Mouse (Mus musculus) kidney, postnatal 0 days (tissue): ENCODE data around the gene Tubgcp6. TPM values are rescaled to one million over a fixed set of nuclear protein-coding genes. Genes with fewer than 3 reads are reported as not detected.

Source experiments
- ATAC-seq: fragments of 200-750 bp; cut with Nextera tagmentation; replicated peaks from 2 replicates; pipeline ENCODE4 v1.8.0; 2017; ENCODE audit warnings: low read depth, moderate number of reproducible peaks, moderate TSS enrichment, moderate library complexity; ENCODE audit not compliant: low FRiP score
- DNase-seq: peaks from one replicate; pipeline ENCODE4 v3.0.0-alpha.2; 2016; ENCODE audit warnings: low spot score
- H3K27ac ChIP-seq: fragments of 300-500 bp; sonication (generic); 2 replicates; pipeline ENCODE4 v1.5.1; 2014; ENCODE audit warnings: mild to moderate bottlenecking
- H3K27me3 ChIP-seq: fragments of 300-500 bp; sonication (generic); 2 replicates; pipeline ENCODE4 v1.6.1; 2014; ENCODE audit warnings: low read length, mixed read lengths; ENCODE audit not compliant: insufficient read depth
- H3K36me3 ChIP-seq: fragments of 300-500 bp; sonication (generic); 2 replicates; pipeline ENCODE4 v1.6.1; 2014; ENCODE audit warnings: low read length, mixed read lengths; ENCODE audit not compliant: insufficient read depth
- H3K4me1 ChIP-seq: fragments of 300-500 bp; sonication (generic); replicated peaks from 2 replicates; pipeline ENCODE4 v1.6.1; 2014; ENCODE audit warnings: antibody characterized with exemption, low read length, mixed read lengths; ENCODE audit not compliant: insufficient read depth
- H3K4me2 ChIP-seq: fragments of 300-500 bp; sonication (generic); 2 replicates; pipeline ENCODE4 v1.6.1; 2014; ENCODE audit warnings: mild to moderate bottlenecking, low read length, moderate library complexity, mixed read lengths
- H3K4me3 ChIP-seq: fragments of 300-500 bp; sonication (generic); replicated peaks from 2 replicates; pipeline ENCODE4 v1.5.1; 2014; ENCODE audit warnings: low read depth, low read length
- H3K9ac ChIP-seq: fragments of 300-500 bp; sonication (generic); 2 replicates; pipeline ENCODE4 v1.6.1; 2014; ENCODE audit warnings: low read depth, low read length
- H3K9me3 ChIP-seq: fragments of 300-500 bp; sonication (generic); replicated peaks from 2 replicates; pipeline ENCODE4 v1.6.1; 2016; ENCODE audit warnings: low read length, inconsistent platforms, mixed read lengths
- CTCF ChIP-seq: IDR thresholded peaks from 2 replicates; pipeline ENCODE4 v1.5.1; 2016; ENCODE audit warnings: antibody characterized with exemption, low read depth, mild to moderate bottlenecking, moderate library complexity
- WGBS: fragments of 180-500 bp; shearing (Covaris S2); extraction: QIAGEN DNeasy Blood & Tissue Kit; methylation state at CpG from one replicate; pipeline ENCODE4 v1.1.7; 2014; 5-methylcytosine and 5-hydroxymethylcytosine counted together
- polyA plus RNA-seq: library from polyadenylated mRNA; unstranded; fragments of >200 nt; fragmentation: Nextera tagmentation; extraction: Ambion mirVana; gene quantifications from 2 replicates; pipeline ENCODE4 v1.2.1, GENCODE M21; 2015

Tubgcp6 gene
- polyA plus RNA-seq, 1 experiment from 2014 or later: 6.6 TPM

DNA sequence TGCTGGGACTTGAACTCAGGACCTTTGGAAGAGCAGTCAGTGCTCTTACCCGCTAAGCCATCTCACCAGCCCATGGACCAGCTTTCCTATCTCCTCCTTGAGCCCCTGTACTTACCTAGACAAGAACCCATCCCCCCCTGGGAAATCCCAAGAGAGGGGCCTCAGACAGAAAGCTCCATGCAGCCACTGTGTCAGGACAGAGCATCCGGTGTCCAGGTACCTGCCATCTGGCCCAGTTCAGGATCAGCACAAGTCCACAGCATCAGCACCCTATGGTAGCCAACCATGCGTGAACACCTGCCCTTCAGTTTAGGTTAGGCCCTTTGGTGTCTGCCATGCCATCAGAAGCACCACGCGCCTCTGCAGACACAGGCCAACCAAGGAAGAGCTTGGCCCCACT is 58.0 kb downstream of the Tubgcp6 start:
- ATAC-seq: no peak
- Histone ChIP-seq H3K4me2 (no peak overlapping the region), H3K9me3 (no peaks in the 10 kb centered on the region), H3K27me3 (peaks cover 11% of the 10 kb centered on the region; the same call in 1 of the 2 replicates), H3K9ac (no peak overlapping the region), H3K4me3 (no peak overlapping the region), H3K4me1 (no peaks in the 10 kb centered on the region; the same call in 1 of the 2 replicates), H3K36me3 (no peaks in the 10 kb centered on the region), H3K27ac (no peak overlapping the region)
- 94% methylated on average over 5 of the region's 5 CpGs for WGBS
- TF ChIP-seq CTCF: no peak
- no peak for DNase-seq

DNA sequence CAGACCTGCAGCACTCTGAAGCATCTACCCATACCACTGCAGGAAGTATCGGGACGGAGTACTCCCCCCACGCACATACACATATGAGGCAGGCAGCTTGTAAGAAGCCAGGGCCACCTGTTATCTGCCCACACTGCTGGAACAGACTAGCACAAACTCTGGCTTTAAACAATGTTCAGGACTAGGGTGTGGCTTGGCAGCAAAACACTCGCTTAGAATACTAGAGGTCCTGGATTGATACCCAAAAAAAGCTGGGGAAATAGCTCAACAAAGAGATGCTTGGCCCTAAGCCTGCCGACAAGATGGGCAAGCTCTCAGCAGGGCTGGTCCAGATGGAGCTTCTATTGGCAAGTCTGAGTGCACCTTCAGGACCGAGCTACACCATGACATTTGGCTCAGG is 59.4 kb downstream of the Tubgcp6 start:
- 61% methylated on average over 6 of the region's 6 CpGs for WGBS
- DNase-seq (no peak), ATAC-seq (no peak)
- Histone ChIP-seq H3K27ac (no peak overlapping the region), H3K9me3 (no peaks in the 10 kb centered on the region), H3K9ac (no peak overlapping the region), H3K27me3 (peaks cover 16% of the 10 kb centered on the region; the same call in 1 of the 2 replicates), H3K4me2 (no peak overlapping the region), H3K36me3 (no peaks in the 10 kb centered on the region), H3K4me1 (no peaks in the 10 kb centered on the region; the same call in 1 of the 2 replicates), H3K4me3 (no peak overlapping the region)
- TF ChIP-seq CTCF: no peak

- no peaks in the 10 kb centered on the region for H3K36me3 ChIP-seq
- 67% methylated on average over 7 of the region's 7 CpGs for WGBS
- no peak for DNase-seq
- no peak overlapping the region for H3K27ac ChIP-seq
- ATAC-seq: no peak
- H3K9ac ChIP-seq: no peak overlapping the region
- no peak for TF ChIP-seq CTCF
- peaks cover 19% of the 10 kb centered on the region for H3K27me3 ChIP-seq
- no peaks in the 10 kb centered on the region; the same call in 1 of the 2 replicates for H3K4me1 ChIP-seq
- H3K9me3 ChIP-seq: no peaks in the 10 kb centered on the region
- H3K4me2 ChIP-seq: no peak overlapping the region
- H3K4me3 ChIP-seq: no peak overlapping the region
Observed at GRCm38 (mm10) chr15:89063001-89063400, 59.9 kb downstream of the Tubgcp6 start.

DNA sequence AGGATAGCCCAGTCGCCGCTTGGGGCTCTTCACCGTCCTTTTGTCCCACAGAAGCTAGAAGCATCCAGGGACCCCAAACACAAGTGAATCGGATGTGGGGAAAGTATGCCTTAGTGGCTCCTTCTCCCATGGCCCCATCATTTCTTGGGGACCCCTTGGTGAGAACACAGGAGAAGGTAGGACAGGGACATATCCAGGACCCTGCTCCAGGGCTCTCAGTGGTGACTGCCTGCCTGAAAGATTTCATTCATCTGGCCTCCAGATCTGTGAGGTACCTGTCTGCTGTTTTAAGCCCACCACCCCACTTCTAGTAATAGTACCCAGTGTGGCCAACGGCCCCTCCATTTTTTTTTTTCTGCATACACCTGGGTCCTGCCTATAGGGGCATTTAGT is 60.4 kb downstream of the Tubgcp6 start:
- Histone ChIP-seq H3K4me3 (no peak overlapping the region), H3K9ac (no peak overlapping the region), H3K9me3 (no peaks in the 10 kb centered on the region), H3K27ac (no peak overlapping the region), H3K4me1 (no peaks in the 10 kb centered on the region), H3K4me2 (no peak overlapping the region), H3K36me3 (no peaks in the 10 kb centered on the region), H3K27me3 (peaks cover 20% of the 10 kb centered on the region)
- ATAC-seq (no peak), DNase-seq (no peak)
- 85% methylated on average over 5 of the region's 5 CpGs for WGBS
- TF ChIP-seq CTCF: no peak

DNA sequence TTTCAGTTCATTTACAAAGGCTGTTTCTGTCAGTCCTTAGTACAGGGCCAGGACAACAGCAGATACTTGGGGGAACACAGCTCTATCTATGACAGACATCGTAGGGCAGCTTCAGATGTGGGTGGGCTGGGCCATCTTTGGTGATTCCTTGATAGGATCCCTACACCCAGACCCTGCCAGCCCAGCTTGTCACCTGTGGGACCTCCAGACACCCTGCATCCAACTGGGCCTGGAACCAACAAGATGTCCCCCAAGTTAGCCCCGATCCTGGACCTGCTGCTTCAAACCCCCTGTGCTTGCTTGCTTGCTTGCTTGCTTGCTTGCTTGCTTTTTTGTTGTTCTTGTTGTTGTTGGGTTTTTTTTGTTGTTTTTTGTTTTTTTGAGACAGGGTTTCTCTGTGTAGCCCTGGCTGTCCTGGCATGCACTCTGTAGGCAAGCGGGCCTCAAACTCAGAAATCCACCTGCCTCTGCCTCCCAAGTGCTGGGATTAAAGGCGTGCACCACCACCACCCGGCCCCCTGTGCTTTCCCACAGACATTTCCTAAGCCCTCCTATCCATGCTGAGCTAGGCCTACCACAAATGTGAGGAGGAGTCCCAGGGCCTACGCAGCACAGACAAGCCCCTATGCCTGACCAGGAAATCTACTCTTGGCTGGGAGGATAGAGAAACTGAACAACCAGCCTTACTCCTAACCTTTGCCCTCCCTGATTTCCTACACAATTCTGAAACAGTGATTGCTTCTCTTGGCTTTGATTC is 61.0 kb downstream of the Tubgcp6 start:
- Histone ChIP-seq H3K4me2 (no peak overlapping the region), H3K27ac (no peak overlapping the region), H3K9ac (no peak overlapping the region), H3K27me3 (peaks cover 20% of the 10 kb centered on the region), H3K4me1 (no peaks in the 10 kb centered on the region), H3K4me3 (no peak overlapping the region), H3K36me3 (no peaks in the 10 kb centered on the region), H3K9me3 (no peaks in the 10 kb centered on the region)
- ATAC-seq: no peak
- no peak for DNase-seq
- TF ChIP-seq CTCF: no peak
- 86% methylated on average over 6 of the region's 6 CpGs for WGBS

- no peak for DNase-seq
- no peak overlapping the region for H3K9ac ChIP-seq
- H3K4me1 ChIP-seq: no peaks in the 10 kb centered on the region
- WGBS: 83% methylated on average over 12 of the region's 12 CpGs
- no peak for ATAC-seq
- no peak overlapping the region for H3K4me3 ChIP-seq
- no peak for TF ChIP-seq CTCF
- no peaks in the 10 kb centered on the region for H3K36me3 ChIP-seq
- H3K9me3 ChIP-seq: no peaks in the 10 kb centered on the region
- peaks cover 20% of the 10 kb centered on the region for H3K27me3 ChIP-seq
- H3K4me2 ChIP-seq: no peak overlapping the region
- H3K27ac ChIP-seq: no peak overlapping the region
Observed at GRCm38 (mm10) chr15:89060811-89061460, 62.0 kb downstream of the Tubgcp6 start.
